Mouse (Mus musculus): Measurements from ENCODE around the gene Hgd.

Hgd gene

GRCm38 (mm10) chr16:37670666-37671283 is 90.8 kb downstream of the Hgd start:
- no peak for DNase-seq (ENCODE audit: low spot score in 2 of 2)

GRCm38 (mm10) chr16:37675326-37675725 is 95.4 kb downstream of the Hgd start:
- no peak for DNase-seq (ENCODE audit: low spot score in 2 of 2)

- DNase-seq (ENCODE audit: low spot score in 2 of 2) = peak; percentile 66 to 81
Measured at GRCm38 (mm10) chr16:37676024-37676676, 96.2 kb downstream of the Hgd start.

GRCm38 (mm10) chr16:37676677-37677072 is 96.7 kb downstream of the Hgd start:
- no peak for DNase-seq (ENCODE audit: low spot score in 2 of 2)

- no peak for DNase-seq (ENCODE audit: low spot score in 2 of 2)
Measured at GRCm38 (mm10) chr16:37677586-37677985, 97.6 kb downstream of the Hgd start.

GRCm38 (mm10) chr16:37680216-37680615 is 100.3 kb downstream of the Hgd start:
- no peak for DNase-seq (ENCODE audit: low spot score in 2 of 2)

GRCm38 (mm10) chr16:37680831-37681230 is 100.9 kb downstream of the Hgd start:
- DNase-seq (ENCODE audit: low spot score in 2 of 2) = no peak
